Mouse (Mus musculus): ENCODE data around the gene Dohh. TPM values are rescaled to one million over a fixed set of nuclear protein-coding genes. Genes with fewer than 3 reads are reported as not detected.

The Dohh gene
- total and polyA plus RNA-seq, 3 experiments: 78.2 to 131 (median 81.7) TPM

GRCm38 (mm10) chr10:81419111-81419928 is 35.1 kb downstream of the Dohh start:
- Histone ChIP-seq H3K4me3 (replicated peaks in 1 of 3; ENCODE audit: low read depth in 2 of 3, low read length in 2 of 3, poor library complexity in 1 of 3) (no peak overlapping the region), H3K36me3 (replicated peaks in 1 of 2; ENCODE audit: control insufficient read depth in 1 of 2, insufficient read depth in 1 of 2, low read length in 1 of 2) (peaks cover 25 to 44% of the 10 kb centered on the region in 2 experiments), H3K4me2 (ENCODE audit: insufficient read depth, low read depth, poor library complexity, severe bottlenecking) (no peak overlapping the region), H3K27ac (ENCODE audit: insufficient read depth, low read depth) (no peak overlapping the region), H3K79me2 (replicated peaks; ENCODE audit: control insufficient read depth, extremely low read depth, insufficient read depth, poor library complexity, severe bottlenecking) (peaks cover 8% of the 10 kb centered on the region), H3K4me1 (ENCODE audit: control insufficient read depth in 1 of 2, insufficient read depth in 2 of 2) (peaks cover 13 to 23% of the 10 kb centered on the region in 2 experiments), H3K27me3 (replicated peaks) (no peaks in the 10 kb centered on the region), H3K9ac (ENCODE audit: insufficient read depth, low read depth) (no peak overlapping the region), H3K9me3 (replicated peaks; ENCODE audit: low read length) (no peaks in the 10 kb centered on the region)
- no peak for DNase-seq (ENCODE audit: extremely low read depth)
- in situ Hi-C loops (cut with MboI; ENCODE audit: low pct_ligation_motif_present, low pct_unique_long_range_greater_than_20kb, low sequenced_read_pairs): no loop called here
- TF ChIP-seq ZC3H11A (IDR thresholded peaks at IDR 0.05; ENCODE audit: low read depth, low read length): no peak
- no peak for TF ChIP-seq IRF4 (IDR thresholded peaks at IDR 0.05; ENCODE audit: low read depth, low read length)
- no peak for TF ChIP-seq ZKSCAN1 (IDR thresholded peaks at IDR 0.05; ENCODE audit: borderline replicate concordance, low read depth, low read length)
- no peak for TF ChIP-seq USF2 (conservative IDR thresholded peaks at IDR 0.05; ENCODE audit: low read depth, low read length)
- no peak for TF ChIP-seq EP300 (IDR thresholded peaks at IDR 0.05; ENCODE audit: low read length)
- TF ChIP-seq ELF1 (IDR thresholded peaks at IDR 0.05; ENCODE audit: low read depth, low read length): no peak
- TF ChIP-seq ZMIZ1 (IDR thresholded peaks at IDR 0.05; ENCODE audit: low read depth, low read length): no peak
- no peak for TF ChIP-seq E2F4 (IDR thresholded peaks at IDR 0.05; ENCODE audit: insufficient replicate concordance, low read depth, low read length)
- TF ChIP-seq CTCF (conservative IDR thresholded peaks at IDR 0.05 in 1 of 2, IDR thresholded peaks at IDR 0.05 in 1 of 2; ENCODE audit: low read depth in 2 of 2, low read length in 2 of 2): no peak
- no peak for TF ChIP-seq MAX (IDR thresholded peaks at IDR 0.05; ENCODE audit: low read length)
- TF ChIP-seq JUN (IDR thresholded peaks at IDR 0.05; ENCODE audit: insufficient read depth, low read depth, low read length): no peak
- no peak for TF ChIP-seq POLR2A (IDR thresholded peaks at IDR 0.05; ENCODE audit: low read depth, low read length)
- dilution Hi-C loops (cut with MboI; ENCODE audit: extremely low pct_ligation_motif_present, extremely low pct_unique_long_range_greater_than_20kb, low sequenced_read_pairs): no loop called here

- Histone ChIP-seq H3K36me3 (replicated peaks in 1 of 2; ENCODE audit: control insufficient read depth in 1 of 2, insufficient read depth in 1 of 2, low read length in 1 of 2) (peaks cover 25 to 44% of the 10 kb centered on the region in 2 experiments), H3K79me2 (replicated peaks; ENCODE audit: control insufficient read depth, extremely low read depth, insufficient read depth, poor library complexity, severe bottlenecking) (peaks cover 14% of the 10 kb centered on the region), H3K4me2 (ENCODE audit: insufficient read depth, low read depth, poor library complexity, severe bottlenecking) (no peak overlapping the region), H3K4me3 (replicated peaks in 1 of 3; ENCODE audit: low read depth in 2 of 3, low read length in 2 of 3, poor library complexity in 1 of 3) (no peak overlapping the region), H3K27ac (ENCODE audit: insufficient read depth, low read depth) (no peak overlapping the region), H3K27me3 (replicated peaks) (peaks cover 2% of the 10 kb centered on the region), H3K9me3 (replicated peaks; ENCODE audit: low read length) (no peaks in the 10 kb centered on the region), H3K9ac (ENCODE audit: insufficient read depth, low read depth) (no peak overlapping the region), H3K4me1 (ENCODE audit: control insufficient read depth in 1 of 2, insufficient read depth in 2 of 2) (peaks cover 9 to 19% of the 10 kb centered on the region in 2 experiments)
- dilution Hi-C loops (cut with MboI; ENCODE audit: extremely low pct_ligation_motif_present, extremely low pct_unique_long_range_greater_than_20kb, low sequenced_read_pairs): no loop called here
- no peak for DNase-seq (ENCODE audit: extremely low read depth)
- in situ Hi-C loops (cut with MboI; ENCODE audit: low pct_ligation_motif_present, low pct_unique_long_range_greater_than_20kb, low sequenced_read_pairs): no loop called here
- no peak for TF ChIP-seq NELFE (IDR thresholded peaks at IDR 0.05; ENCODE audit: low read depth, low read length)
- TF ChIP-seq MAX (IDR thresholded peaks at IDR 0.05; ENCODE audit: low read length): no peak
- TF ChIP-seq PAX5 (IDR thresholded peaks at IDR 0.05; ENCODE audit: low read length): no peak
- no peak for TF ChIP-seq MXI1 (IDR thresholded peaks at IDR 0.05; ENCODE audit: low read depth, low read length)
- no peak for TF ChIP-seq E2F4 (IDR thresholded peaks at IDR 0.05; ENCODE audit: insufficient replicate concordance, low read depth, low read length)
- no peak for TF ChIP-seq IRF4 (IDR thresholded peaks at IDR 0.05; ENCODE audit: low read depth, low read length)
- TF ChIP-seq SMC3 (IDR thresholded peaks at IDR 0.05; ENCODE audit: low read depth, low read length): no peak
Measured at GRCm38 (mm10) chr10:81420191-81420767, 36.1 kb downstream of the Dohh start.

Measured in CH12.LX (cell line).